Mouse (Mus musculus) kidney, adult 11 months (tissue): ENCODE results near the gene Bend4.

ENCODE experiments used
- DNase-seq: peaks from one replicate; pipeline ENCODE4 v3.0.0; 2022

The Bend4 gene

DNA sequence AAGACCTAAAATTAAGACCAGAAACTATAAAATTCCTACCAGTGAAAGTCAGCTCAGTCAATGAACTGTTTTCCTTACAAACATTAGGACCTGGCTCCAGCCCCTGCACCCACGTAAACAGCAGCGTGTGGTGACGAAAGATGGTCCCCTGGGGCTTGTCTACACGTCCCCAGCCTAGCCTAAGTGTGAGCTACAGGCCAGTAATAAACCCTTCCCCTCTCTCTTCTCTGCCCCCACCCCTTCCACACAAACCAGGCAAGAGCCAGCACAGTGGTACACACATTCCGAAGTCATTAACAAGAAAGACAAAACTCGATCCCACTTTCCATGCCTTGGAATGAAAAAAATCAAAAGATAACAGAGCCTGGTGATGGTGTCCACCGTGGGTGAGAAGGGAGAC, 16.6 kb downstream of the Bend4 start:
- no peak for DNase-seq

DNA sequence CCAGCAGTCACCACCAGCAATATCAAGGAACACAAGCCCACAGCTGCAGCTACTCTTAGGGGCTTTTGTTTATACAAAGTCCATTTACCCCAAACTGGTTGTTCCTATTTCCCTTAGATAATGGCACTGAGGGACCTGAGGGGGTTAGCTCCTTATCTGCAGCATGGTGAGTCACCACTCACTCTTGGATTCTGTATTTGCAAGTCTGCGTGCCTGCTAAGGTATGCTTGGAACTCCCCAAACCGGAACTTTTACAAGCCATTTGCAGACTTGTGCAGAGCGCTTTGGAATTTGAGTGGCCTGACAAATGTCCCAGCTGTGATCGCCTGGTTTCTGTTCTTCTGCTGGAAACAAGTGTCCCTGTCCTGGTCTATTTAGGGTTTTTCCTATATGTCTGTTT, 17.7 kb downstream of the Bend4 start:
- no peak for DNase-seq

DNA sequence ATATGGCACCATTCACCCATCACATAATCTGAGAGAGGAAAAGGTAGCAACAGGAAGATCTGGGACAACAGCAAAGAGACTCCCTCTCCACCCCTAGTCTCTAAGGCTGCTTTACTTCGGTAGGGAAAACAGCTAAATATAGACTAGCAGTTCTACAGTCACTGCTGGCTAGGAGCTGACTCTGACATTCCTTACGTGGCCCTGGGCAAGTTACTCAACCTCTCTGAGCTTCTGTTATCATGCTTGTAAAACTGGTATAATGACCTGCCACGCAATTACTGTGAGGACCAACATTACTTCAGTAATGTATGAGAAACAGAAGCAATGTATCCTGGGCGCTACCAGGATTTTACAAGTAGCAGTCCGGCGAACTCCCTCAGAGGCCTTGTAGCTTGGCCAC, 19.7 kb downstream of the Bend4 start:
- no peak for DNase-seq

DNA sequence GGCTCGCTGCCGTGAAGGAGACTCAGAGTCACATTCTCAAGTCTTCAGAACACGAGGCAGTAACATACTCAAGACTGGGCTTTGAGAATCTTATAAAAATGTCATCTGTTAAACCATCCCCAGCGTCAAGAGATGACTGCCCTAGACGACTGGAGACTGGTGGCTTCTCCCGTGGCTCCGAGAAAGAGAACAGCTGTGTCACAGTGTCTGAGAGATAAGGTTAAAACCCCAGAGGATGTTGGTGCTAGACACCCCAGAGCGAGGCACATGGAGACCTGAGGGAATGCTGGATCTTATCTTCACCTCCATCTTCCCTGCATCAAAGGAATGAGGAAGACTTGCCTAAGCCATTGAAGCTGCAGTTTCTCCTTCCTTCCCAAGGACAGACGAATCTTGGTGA, 23.2 kb downstream of the Bend4 start:
- DNase-seq: no peak

DNA sequence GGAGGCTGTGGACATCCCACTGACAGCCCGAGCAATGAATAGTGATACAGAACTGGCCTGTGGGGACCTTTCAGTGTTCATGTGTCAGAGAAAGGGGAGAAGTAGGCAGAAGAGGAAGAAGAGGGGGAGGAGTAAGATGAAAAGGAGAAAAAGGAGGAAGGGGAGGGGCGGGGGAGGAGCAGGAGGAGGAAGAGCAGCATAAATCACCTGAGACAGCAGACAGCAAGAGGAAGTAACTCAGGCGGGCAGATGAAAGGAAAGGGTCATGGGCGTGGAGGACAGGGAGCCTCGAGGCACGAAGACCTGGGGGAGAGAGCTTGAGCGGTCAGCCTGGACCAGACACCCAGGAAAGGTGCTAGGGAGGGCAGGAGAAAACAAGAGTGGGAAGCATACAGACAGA, 23.7 kb downstream of the Bend4 start:
- no peak for DNase-seq

DNA sequence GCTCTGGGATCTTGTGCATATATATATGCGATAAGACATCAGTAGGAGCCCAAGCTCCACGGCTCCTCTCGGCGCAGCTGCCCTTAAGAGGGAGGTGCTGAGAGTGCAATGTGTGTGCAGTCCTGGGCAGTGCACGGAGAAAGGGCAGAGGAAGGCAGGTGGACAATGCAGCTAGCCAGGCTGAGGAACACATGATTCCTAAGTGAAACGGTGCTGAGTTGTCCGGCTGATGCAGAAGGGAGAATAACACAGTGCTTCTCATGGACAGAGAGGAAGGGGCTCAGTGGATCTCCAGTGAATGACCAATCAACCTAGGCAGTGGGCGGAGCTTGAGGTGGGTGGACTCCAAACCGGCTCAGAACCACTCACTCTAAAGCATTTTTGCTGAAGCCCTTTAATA, 26.5 kb downstream of the Bend4 start:
- DNase-seq: no peak

DNA sequence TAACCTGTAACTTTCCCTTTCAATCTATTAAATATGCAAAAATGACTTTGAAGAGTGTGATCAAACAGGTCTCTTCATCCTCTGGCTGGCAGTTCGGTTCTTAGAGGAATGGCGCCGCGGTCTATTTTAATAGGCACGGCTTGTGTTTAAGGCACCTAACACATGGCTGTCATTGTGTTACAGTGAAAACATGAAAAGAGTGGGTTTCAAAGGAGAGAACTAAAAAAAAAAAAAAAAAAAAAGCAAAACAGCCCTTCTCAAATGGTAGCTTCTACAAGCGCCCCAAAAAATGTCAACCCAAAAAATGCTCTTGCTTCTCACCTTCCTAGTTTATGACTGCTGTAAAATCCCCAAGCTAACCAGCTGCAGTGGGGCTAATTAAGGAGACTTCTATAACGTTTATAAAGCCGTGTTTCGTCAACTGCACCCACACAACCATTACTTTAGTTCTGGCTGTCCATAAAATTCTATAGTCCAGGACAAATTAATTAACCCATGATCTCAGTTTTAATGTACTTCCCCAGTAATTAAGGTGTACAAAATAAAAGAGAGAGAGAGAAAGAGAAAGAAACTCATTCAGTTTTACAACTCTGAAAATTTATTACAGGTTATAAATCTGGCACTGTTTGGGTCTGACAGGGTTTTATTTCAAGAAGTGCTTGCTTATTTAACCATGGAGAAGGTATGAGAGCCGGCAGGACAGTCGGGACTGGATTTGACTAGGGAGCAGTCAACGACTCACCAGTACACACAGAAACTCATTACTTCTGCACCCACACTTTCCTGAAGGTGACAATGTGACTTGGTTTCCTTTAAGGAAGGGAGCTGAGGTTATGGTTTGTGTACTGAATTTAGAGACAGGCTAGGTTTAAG, 27.3 kb downstream of the Bend4 start:
- no peak for DNase-seq

DNA sequence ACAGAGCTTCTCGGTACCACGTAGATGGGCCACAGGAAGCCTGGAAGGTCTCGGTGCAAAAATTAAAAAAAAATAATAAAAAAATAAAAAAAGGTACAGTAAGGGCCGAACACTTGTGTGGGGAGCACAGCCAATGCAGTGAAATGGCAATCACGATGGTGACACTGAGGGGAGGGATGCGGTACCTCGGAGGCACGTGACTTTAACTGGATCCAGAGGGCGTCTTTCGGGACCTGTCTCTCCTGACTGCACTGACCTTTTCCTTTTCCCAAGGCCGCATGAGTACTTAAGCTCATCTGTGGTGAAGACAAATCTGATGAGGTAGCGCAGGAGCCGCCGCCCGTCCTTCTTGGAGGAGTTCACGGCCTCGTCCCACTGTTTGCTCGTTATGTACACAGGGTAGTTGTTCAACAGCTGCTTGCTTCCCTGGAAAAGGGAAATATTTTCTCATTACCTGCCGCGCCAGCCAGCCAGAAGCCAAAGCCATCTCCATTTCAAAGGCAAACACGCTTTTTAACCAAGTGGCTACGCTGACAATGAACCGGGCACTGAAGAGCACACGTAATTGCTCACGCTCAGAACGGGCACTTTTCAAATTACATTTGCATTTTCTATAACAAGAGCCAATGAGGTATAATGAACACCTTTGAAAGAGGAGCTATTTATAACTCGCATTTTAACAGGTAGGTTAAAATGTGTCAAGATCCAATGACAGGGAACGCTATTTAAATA, 28.1 kb downstream of the Bend4 start:
- DNase-seq: no peak

DNA sequence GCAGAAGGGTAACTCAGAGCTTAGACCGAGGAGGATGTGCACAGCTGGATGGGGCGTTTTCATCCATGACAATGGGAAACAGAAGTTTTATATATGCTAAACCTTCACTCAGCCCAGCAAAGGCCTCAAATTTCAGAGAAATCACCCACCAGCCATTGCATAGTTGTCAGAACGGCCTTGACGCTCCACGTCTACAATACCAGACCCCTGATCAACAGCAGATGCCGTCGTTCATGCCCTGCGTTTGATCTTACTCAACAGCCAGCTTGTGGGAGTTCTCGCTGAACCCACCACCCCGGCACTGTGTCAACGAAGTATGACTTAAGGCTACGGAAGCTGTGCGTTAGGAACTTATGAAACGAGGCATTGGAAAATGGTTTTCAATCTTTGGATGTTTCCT, 30.9 kb downstream of the Bend4 start:
- DNase-seq: no peak

DNA sequence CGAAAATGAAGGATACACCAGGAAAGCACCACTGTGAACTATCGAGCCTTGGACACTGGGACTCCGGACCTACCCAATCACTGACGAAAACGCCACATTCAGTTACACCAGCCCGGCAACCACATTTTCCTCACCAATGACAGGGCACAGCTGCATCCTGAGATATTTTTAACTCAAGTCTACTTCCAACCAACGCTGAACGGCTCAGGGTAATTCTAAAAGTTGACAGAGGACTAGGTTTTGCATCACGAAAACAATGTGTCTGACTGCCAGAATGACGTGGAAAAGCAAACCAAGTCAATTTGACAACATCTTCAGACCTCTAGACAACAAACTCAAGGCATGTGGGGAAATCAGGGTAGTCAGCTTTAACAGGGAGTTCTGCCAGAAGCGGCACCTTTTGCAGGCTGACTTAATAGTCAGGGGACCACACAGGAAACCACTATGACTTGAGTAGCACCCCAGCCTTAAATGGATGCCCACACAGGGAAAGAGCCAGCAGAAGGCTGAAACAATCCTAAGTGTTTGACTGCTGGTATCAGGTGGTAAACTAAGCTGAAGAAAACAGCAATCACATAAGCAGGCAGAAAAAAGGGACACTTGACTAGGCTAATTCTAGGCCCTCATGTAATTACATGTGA, 32.8 kb downstream of the Bend4 start:
- no peak for DNase-seq

DNA sequence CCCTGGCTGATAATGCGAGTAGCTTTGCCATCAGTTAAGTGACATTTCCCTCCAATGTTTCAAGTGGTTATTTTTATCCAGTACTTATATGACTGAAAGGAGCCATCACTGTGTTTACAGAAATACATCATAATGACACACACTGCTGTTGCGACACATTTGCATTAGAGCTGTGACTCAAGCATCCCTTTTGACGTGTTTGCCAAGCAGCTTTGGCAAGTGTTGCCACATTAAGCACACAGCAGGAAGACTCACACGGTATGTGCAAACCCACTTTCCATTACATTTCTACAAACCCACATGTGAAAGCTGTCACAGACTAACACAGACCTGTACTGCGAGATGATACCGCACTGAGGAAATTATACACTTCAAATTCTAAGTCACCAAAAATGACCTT, 34.2 kb downstream of the Bend4 start:
- DNase-seq: no peak

DNA sequence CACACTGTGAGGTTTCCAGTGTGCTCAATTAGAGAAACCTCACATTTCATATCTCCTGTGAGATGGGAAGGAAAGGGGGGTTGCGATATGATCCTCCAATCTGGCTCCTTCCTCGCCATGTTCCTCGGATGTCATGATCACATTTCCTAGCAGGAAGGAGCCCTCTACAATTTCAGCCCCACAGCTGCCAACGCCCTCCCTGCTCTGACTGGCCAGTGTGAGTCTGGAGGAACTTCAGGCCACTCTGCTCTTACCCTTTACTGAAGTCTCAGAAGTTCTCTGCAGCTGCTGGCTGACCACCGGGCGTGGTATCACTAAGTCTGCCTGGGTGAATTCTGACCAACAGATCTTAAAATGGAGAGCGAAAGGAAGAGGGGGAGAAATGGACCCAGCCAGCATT, 45.6 kb downstream of the Bend4 start:
- DNase-seq: no peak

DNA sequence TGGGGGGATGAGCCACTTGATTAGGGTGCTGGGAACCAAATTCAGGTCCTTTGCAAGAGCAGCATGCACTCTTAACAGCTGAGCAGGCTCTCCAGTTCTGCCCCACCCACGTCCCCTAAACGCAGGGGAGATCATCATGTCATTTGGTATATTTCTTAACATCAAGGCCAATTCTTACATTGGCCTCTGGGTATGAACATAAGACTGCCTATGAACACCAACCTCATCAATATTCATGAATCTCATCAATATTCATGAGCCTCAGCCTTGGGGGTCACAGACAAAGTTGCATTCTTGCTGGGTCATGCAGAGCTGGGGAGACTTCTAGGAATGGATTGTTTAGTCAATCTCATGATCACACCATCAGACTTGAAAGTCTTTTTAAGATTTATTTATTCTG, 46.4 kb downstream of the Bend4 start:
- DNase-seq: no peak

DNA sequence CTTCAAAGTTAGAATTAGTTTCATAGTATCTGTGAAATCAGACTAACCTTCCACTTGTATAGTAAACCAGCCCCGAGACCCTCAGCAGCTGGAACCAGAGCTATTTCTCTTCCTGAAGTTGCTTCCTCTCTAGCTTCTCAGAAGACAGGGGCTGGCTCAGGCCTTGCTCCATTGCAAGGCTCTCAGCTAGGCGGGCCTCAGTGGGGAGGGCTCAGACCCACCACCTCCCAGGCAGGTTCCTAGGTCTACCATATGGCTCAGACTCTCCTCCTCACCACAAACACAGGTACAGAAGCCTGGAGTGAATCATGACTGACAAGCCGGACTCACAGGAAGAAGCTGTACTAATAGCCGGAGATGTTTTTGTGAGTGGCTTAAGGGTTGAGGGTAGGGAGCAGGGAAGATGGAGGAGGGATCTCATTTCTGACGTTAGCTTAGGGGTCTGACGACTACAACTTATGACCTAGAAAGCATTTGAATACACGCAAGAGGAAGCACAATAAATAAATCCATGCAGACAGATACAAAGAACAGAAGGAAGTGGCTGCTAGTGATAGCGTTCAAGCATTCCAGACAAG, 51.0 kb downstream of the Bend4 start:
- DNase-seq: no peak

DNA sequence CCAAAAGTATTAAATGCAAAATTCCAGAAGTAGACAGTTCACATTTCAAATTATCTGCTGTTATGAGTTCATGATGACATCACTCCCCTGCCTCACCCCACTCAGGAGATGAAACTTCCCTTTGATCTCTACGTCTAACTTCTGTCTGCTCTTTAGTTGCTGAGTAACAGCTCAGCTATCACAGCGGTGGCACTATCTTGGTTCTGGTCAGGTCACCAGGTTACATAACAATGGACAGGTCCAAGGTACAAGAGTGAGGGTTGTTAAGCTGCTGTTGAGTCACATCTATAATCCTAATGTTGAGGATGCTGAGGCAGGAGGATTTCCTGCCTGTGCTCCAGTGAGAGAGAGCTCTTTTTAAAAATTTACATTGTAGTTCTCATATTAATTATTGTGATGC, 65.2 kb downstream of the Bend4 start:
- no peak for DNase-seq

DNA sequence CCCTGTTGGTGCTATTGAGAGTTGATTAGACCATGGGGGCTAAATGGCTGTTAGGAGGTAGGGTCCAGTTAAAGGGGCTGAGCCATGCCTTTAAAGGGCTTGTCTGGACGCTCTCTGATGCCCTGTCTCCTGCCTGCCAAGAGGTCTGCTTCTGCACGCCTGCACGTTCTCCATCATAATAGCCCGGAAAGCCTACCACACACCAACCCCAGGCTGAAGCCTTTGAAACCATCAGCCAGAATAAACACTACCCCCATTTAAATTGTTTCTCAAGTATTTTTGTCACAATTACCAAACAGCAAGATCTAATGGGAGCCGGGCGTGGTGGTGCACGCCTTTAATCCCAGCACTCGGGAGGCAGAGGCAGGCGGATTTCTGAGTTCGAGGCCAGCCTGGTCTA, 65.8 kb downstream of the Bend4 start:
- no peak for DNase-seq

DNA sequence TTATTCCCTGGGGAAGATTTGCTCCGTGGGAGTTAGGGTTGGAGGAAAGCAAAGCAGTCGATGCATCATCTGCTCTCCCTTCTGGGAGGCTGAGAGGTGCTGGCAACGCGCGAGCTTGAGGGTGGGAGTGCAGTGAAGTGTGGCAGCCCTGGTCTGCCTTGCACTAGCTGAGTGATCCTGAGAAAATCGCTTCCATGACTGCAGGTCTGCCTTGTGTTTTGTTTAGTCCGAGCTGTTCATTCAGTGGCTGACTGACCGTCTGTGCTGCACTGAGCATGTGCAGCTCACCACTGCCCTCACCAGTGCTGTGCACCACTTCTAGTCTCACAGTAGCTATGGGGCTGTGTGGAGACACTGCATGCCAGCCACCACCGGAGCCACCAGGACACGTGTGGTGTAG, 79.2 kb downstream of the Bend4 start:
- DNase-seq: no peak

DNA sequence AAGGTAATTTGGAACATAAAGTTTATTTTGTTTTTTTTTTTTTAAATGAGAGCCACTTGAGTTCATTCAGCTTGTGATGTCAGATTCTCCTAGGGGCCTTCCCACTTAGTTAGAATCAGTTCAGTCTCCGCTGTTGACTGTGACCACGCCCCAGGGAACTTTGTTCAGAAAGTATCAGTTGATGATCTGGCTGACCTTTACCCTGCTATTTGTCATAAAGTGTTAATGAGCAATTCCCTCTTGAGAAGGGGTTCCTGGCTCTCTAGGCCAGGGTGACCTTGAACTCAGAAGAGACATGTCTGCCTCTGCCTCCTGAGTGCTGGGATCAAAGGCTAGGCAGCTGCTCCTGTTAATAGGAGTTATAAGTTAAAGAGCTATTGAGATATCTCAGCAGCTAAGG, 81.0 kb downstream of the Bend4 start:
- no peak for DNase-seq
